Mouse (Mus musculus): ENCODE results near the gene Ess2. TPM values are rescaled to one million over a fixed set of nuclear protein-coding genes. Genes with fewer than 3 reads are reported as not detected.
A peak's percentile ranks its signal among the peaks of the same experiment; 100 is the strongest.

Gene Ess2
- polyA plus RNA-seq, 1 experiment from 2014 or later = 41.8 TPM

DNA sequence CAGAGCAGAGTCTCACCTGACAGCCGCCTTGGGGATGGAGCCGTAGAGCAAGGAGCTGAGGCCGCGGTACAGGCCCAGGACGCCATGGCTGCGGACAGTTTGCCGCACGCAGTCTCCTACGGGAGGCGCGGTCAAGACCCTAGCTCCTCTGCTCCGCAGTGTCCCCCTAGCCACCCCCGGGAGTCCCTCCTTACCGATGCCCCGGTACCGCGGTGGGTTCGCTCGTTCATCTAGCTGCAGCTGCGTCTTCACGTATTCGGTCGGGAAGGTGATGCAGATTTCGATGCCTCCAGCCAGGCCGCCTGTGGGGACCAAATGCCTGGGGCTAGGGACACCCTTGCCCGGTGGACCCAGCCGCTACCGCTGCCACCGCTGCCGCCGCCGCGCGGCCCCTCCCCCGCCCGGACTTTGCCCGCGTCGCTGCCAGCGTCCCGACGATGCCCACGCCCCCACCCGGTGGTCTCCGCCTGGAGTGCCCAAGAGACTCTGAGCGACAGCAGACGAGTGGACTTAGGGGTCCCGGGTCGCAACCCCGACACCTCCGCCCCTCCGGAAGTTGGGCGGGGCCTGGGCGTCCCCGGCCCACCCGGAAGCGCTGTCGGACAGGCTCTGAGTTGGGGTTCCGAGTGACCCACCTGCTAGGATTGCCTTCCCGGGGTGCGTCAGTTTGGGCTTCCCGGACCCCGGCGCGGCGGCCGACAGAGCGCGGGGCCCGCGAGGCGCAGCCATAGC is 16.4 kb upstream of the Ess2 start:
- H3K4me2 ChIP-seq (ENCODE audit: low read length) = peak overlapping the region; percentile 97
- H3K27ac ChIP-seq (ENCODE audit: low read depth, low read length) = peak overlapping the region; percentile 90
- peak overlapping the region; percentile 93 for H3K9ac ChIP-seq (ENCODE audit: low read depth, low read length)
- WGBS = under 1% methylated on average over 51 of the region's 72 CpGs
- no peaks in the 10 kb centered on the region for H3K9me3 ChIP-seq (ENCODE audit: control insufficient read depth, low read length)
- peaks cover 15% of the 10 kb centered on the region for H3K36me3 ChIP-seq (ENCODE audit: control insufficient read depth, insufficient read depth, low read length)
- ATAC-seq = peak; percentile 46
- no peaks in the 10 kb centered on the region; the same call in 1 of the 2 replicates for H3K27me3 ChIP-seq (replicated peaks; ENCODE audit: control insufficient read depth, insufficient read depth, low read length)
- H3K4me3 ChIP-seq (ENCODE audit: low read length) = peak overlapping the region; percentile 95
- H3K4me1 ChIP-seq (ENCODE audit: control insufficient read depth, insufficient read depth, low read depth, low read length) = peaks cover 25% of the 10 kb centered on the region

GRCm38 (mm10) chr16:17922163-17922538 is 11.0 kb upstream of the Ess2 start:
- peak overlapping the region; percentile 86 for H3K9ac ChIP-seq (ENCODE audit: low read depth, low read length)

DNA sequence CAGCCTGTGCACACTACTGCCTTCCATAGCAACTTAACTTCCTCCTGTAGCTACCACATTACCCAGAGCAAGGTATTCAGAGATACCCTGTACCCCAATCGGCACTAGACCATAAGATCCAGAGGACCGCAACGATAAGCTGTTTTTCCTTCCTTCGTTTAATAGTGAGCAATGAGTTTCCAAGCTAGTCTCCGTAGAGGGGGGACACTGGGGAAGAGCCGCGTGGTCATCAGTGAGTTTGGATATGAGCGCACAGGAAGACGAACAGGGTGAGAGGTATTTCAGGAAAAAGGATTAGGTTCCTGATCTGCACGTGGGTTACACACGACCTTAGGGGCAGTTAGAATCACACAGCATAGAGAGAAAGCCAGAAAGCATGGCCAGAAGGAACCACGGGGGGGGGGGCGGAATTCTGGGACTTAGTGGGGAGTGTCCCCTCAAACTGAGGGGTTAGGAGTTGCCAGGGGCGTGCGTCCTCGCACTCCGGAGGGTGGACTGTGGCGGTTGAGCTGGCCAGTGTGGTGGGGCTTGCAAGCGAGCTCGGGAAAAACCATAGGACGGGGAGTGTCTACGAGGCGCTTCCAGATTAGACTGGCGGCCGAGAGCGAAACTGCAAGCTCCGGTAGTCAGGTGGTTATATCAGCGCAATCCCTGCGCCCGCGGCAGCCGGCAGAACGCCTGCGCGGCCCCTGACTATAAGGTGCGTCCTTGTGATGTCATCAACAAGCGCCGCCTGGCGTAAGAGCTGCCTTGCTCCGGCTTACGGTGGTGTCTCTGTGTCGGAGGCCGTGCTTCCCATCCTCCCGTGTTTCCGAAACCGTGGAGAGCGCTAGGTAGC is 10.4 kb upstream of the Ess2 start:
- peak overlapping the region; percentile 99 for H3K4me2 ChIP-seq (ENCODE audit: low read length)
- no peaks in the 10 kb centered on the region for H3K9me3 ChIP-seq (ENCODE audit: control insufficient read depth, low read length)
- H3K27ac ChIP-seq (ENCODE audit: low read depth, low read length) = peak overlapping the region; percentile 84
- WGBS = 1% methylated on average over 47 of the region's 47 CpGs
- H3K27me3 ChIP-seq (replicated peaks; ENCODE audit: control insufficient read depth, insufficient read depth, low read length) = peaks cover 12% of the 10 kb centered on the region
- peak overlapping the region; percentile 64 for H3K4me3 ChIP-seq (ENCODE audit: low read length)
- ATAC-seq = peak; percentile 93
- H3K4me1 ChIP-seq (ENCODE audit: control insufficient read depth, insufficient read depth, low read depth, low read length) = peaks cover 26% of the 10 kb centered on the region
- H3K9ac ChIP-seq (ENCODE audit: low read depth, low read length) = peak overlapping the region; percentile 86
- H3K36me3 ChIP-seq (ENCODE audit: control insufficient read depth, insufficient read depth, low read length) = peaks cover 15% of the 10 kb centered on the region

More at GRCm38 (mm10) chr16:17922163-17922538, 11.0 kb upstream of the Ess2 start:
- Histone ChIP-seq H3K27ac (ENCODE audit: low read depth, low read length) (peak overlapping the region; percentile 78), H3K27me3 (replicated peaks; ENCODE audit: control insufficient read depth, insufficient read depth, low read length) (peaks cover 6% of the 10 kb centered on the region; the same call in 1 of the 2 replicates), H3K4me2 (ENCODE audit: low read length) (peak overlapping the region; percentile 99), H3K4me3 (ENCODE audit: low read length) (peak overlapping the region; percentile 64), H3K4me1 (ENCODE audit: control insufficient read depth, insufficient read depth, low read depth, low read length) (peaks cover 32% of the 10 kb centered on the region), H3K9me3 (ENCODE audit: control insufficient read depth, low read length) (no peaks in the 10 kb centered on the region), H3K36me3 (ENCODE audit: control insufficient read depth, insufficient read depth, low read length) (peaks cover 15% of the 10 kb centered on the region)
- ATAC-seq = peak; percentile 24
- WGBS = under 1% methylated on average over 14 of the region's 14 CpGs

DNA sequence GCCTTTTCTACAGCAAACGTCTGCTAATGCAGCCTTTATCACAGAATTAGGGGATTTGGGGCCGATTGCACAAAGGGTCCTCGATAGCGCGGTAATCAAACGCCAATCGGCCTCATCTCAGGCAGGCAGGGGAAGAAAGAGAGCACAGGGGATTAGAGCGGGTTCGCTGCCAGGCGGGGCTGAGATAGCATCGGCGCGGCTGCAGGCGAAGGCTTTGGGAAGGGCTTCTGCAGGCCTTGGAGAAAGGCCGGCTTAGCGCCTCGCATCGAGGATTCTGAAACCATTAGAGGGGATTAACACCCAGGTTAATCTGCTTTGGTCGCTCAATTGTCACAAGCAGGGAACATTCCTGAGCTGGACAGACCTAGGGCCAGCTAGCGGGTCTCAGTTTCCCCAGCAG is 9.4 kb upstream of the Ess2 start:
- no peak overlapping the region for H3K4me3 ChIP-seq (ENCODE audit: low read length)
- 8% methylated on average over 20 of the region's 20 CpGs for WGBS
- 0 out of 2 replicates have a peak overlapping the region, but pooled peaks have one; percentile 2 for H3K4me2 ChIP-seq (ENCODE audit: low read length)
- H3K9ac ChIP-seq (ENCODE audit: low read depth, low read length) = peak overlapping the region; percentile 56
- peaks cover 20% of the 10 kb centered on the region for H3K4me1 ChIP-seq (ENCODE audit: control insufficient read depth, insufficient read depth, low read depth, low read length)
- peaks cover 9% of the 10 kb centered on the region for H3K36me3 ChIP-seq (ENCODE audit: control insufficient read depth, insufficient read depth, low read length)
- ATAC-seq = no peak
- H3K27me3 ChIP-seq (replicated peaks; ENCODE audit: control insufficient read depth, insufficient read depth, low read length) = peaks cover 22% of the 10 kb centered on the region
- H3K27ac ChIP-seq (ENCODE audit: low read depth, low read length) = no peak overlapping the region
- no peaks in the 10 kb centered on the region for H3K9me3 ChIP-seq (ENCODE audit: control insufficient read depth, low read length)

- no peak for ATAC-seq
- under 1% methylated on average over 93 of the region's 106 CpGs for WGBS
- peaks cover 15% of the 10 kb centered on the region for H3K4me1 ChIP-seq (ENCODE audit: control insufficient read depth, insufficient read depth, low read depth, low read length)
Observed at GRCm38 (mm10) chr16:17914307-17915249, 3.4 kb upstream of the Ess2 start, which contains the start of gene Gsc2. Gene Gsc2, minus strand, starts transcription at chr16:17915059.

DNA sequence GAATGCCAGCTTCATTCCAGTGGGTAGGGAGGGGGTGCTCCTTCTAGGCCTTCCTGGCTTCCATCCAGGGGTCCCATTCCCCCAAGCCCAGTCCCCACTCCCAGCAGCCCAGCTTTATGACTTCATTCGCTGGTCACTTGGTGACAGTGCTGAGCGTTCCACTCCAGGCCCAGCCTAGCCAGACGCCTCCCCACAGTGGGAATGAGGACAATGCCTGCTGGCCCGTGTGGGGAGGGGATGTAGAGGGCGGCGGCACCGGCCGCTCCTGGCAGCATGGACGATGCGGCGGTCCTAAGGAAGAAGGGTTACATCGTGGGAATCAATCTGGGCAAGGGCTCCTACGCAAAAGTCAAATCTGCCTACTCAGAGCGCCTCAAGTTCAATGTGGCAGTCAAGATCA is 12.7 kb downstream of the Ess2 start, which contains the start of the genes Dgcr2 and Tssk2:
Gene Dgcr2 (minus strand): TSS at position 101 of the 400 bp plus-strand sequence.
Gene Tssk2 (plus strand): TSS at position 176 of the 400 bp plus-strand sequence.
- no peak within 1 kb of the TSS for H3K9ac ChIP-seq (ENCODE audit: low read depth, low read length)
- WGBS = 95% methylated on average over 14 of the region's 14 CpGs
- H3K9me3 ChIP-seq (ENCODE audit: control insufficient read depth, low read length) = no peaks in the 10 kb centered on the region
- H3K4me3 ChIP-seq (ENCODE audit: low read length) = no peak within 1 kb of the TSS
- no peak for ATAC-seq
- no peak within 1 kb of the TSS for H3K27ac ChIP-seq (ENCODE audit: low read depth, low read length)
- no peak within 1 kb of the TSS for H3K4me2 ChIP-seq (ENCODE audit: low read length)
- H3K36me3 ChIP-seq (ENCODE audit: control insufficient read depth, insufficient read depth, low read length) = peaks cover 42% of the 10 kb centered on the region
- H3K4me1 ChIP-seq (ENCODE audit: control insufficient read depth, insufficient read depth, low read depth, low read length) = no peaks in the 10 kb centered on the region
- H3K27me3 ChIP-seq (replicated peaks; ENCODE audit: control insufficient read depth, insufficient read depth, low read length) = no peaks in the 10 kb centered on the region

More at GRCm38 (mm10) chr16:17914307-17915249, 3.4 kb upstream of the Ess2 start, which contains the start of gene Gsc2:
- Histone ChIP-seq H3K27ac (ENCODE audit: low read depth, low read length) (no peak within 1 kb of the TSS), H3K36me3 (ENCODE audit: control insufficient read depth, insufficient read depth, low read length) (no peaks in the 10 kb centered on the region), H3K4me2 (ENCODE audit: low read length) (peak within 1 kb of the TSS; percentile 56), H3K9ac (ENCODE audit: low read depth, low read length) (peak within 1 kb of the TSS; percentile 51), H3K4me3 (ENCODE audit: low read length) (peak within 1 kb of the TSS; percentile 39), H3K27me3 (replicated peaks; ENCODE audit: control insufficient read depth, insufficient read depth, low read length) (peaks cover 47% of the 10 kb centered on the region), H3K9me3 (ENCODE audit: control insufficient read depth, low read length) (no peaks in the 10 kb centered on the region)

DNA sequence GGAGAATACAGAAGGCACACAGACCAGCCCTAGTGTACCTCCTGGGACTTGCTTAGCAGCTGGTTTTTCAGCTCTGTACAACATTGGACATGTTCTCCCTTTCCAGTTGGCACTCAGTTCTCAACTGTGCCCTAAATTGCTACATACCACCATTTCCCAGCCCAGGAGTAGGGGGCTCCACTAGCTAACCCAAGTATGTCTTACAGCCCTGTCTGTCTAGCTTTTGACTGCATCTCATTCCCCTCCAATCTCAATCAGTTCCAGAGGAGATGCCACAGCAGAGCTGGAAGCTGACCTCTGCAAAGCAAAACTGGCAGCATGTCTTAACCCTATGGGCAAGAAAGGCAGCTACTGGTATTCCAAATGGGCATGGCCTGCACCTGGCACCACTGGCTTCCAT is 15.1 kb downstream of the Ess2 start:
- no peak for ATAC-seq

DNA sequence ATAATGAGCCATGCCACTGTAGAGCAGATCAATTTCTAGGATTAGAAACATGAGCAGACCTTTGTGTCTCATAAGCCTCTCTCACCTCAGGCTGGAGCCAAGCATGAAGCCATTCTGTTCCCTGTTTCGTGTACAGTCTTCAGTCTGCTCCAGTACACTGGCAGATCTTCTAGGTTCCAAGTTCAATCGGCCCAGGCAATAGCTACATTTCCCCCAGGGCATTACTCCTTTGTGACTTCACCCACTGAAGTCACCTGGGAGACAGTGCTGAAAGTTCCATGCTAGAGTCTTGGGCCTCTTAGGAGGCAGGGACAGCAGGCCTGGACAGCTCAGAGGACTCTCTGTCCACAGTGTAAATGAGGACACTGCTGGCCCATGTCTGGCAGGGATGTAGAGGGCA is 17.2 kb downstream of the Ess2 start, which contains the start of gene Tssk1:
Gene Tssk1 (plus strand): TSS at position 301 of the 400 bp plus-strand sequence.
- no peak for ATAC-seq
- no peaks in the 10 kb centered on the region for H3K27me3 ChIP-seq (replicated peaks; ENCODE audit: control insufficient read depth, insufficient read depth, low read length)
- no peak within 1 kb of the TSS for H3K9ac ChIP-seq (ENCODE audit: low read depth, low read length)
- H3K9me3 ChIP-seq (ENCODE audit: control insufficient read depth, low read length) = no peaks in the 10 kb centered on the region
- no peak within 1 kb of the TSS for H3K27ac ChIP-seq (ENCODE audit: low read depth, low read length)
- 85% methylated on average over 2 of the region's 2 CpGs for WGBS
- H3K4me2 ChIP-seq (ENCODE audit: low read length) = no peak within 1 kb of the TSS
- no peak within 1 kb of the TSS for H3K4me3 ChIP-seq (ENCODE audit: low read length)
- H3K4me1 ChIP-seq (ENCODE audit: control insufficient read depth, insufficient read depth, low read depth, low read length) = peaks cover 16% of the 10 kb centered on the region
- peaks cover 7% of the 10 kb centered on the region; the same call in 1 of the 2 replicates for H3K36me3 ChIP-seq (ENCODE audit: control insufficient read depth, insufficient read depth, low read length)

More for the DNA sequence above, 15.1 kb downstream of the Ess2 start:
- Histone ChIP-seq H3K27me3 (replicated peaks; ENCODE audit: control insufficient read depth, insufficient read depth, low read length) (no peaks in the 10 kb centered on the region), H3K36me3 (ENCODE audit: control insufficient read depth, insufficient read depth, low read length) (peaks cover 21% of the 10 kb centered on the region), H3K27ac (ENCODE audit: low read depth, low read length) (no peak overlapping the region), H3K4me2 (ENCODE audit: low read length) (no peak overlapping the region), H3K4me3 (ENCODE audit: low read length) (no peak overlapping the region), H3K4me1 (ENCODE audit: control insufficient read depth, insufficient read depth, low read depth, low read length) (peaks cover 4% of the 10 kb centered on the region; the same call in 1 of the 2 replicates), H3K9me3 (ENCODE audit: control insufficient read depth, low read length) (no peaks in the 10 kb centered on the region), H3K9ac (ENCODE audit: low read depth, low read length) (no peak overlapping the region)
